In genomic region chr13:24936772-24937107, GRCm38 (mm10) we compare ENCODE assay signal across 8 mouse cellular contexts. TPM values are rescaled to one million over a fixed set of nuclear protein-coding genes. Genes with fewer than 3 reads are reported as not detected.
DNase-seq lines count a peak whose midpoint lies in the region; ATAC-seq lines count a peak whose summit lies in the region.

No protein-coding gene starts in this region.

- H3K27me3 ChIP-seq in erythroblast, embryonic 14.5 days (ENCODE audit: control insufficient read depth) = peaks cover 49% of the 10 kb centered on the region
- H3K27me3 ChIP-seq in neural tube, embryonic 11.5 days (ENCODE audit: control insufficient read depth, insufficient read depth, low read length) = no peaks in the 10 kb centered on the region
- H3K27me3 ChIP-seq in limb, embryonic 15.5 days = no peaks in the 10 kb centered on the region
- H3K27me3 ChIP-seq in stomach, embryonic 16.5 days (ENCODE audit: control insufficient read depth, insufficient read depth, low read length) = no peaks in the 10 kb centered on the region

- H3K9ac ChIP-seq in neural tube, embryonic 11.5 days (ENCODE audit: low read length) = no peak overlapping the region; the same call in 1 of the 2 replicates
- H3K9ac ChIP-seq in limb, embryonic 15.5 days = peak overlapping the region; percentile 90; the same call in 1 of the 2 replicates
- peak overlapping the region; percentile 95 for H3K9ac ChIP-seq in stomach, embryonic 16.5 days (ENCODE audit: low read length)

- peaks cover 7% of the 10 kb centered on the region for H3K4me1 ChIP-seq in erythroblast, embryonic 14.5 days (ENCODE audit: control insufficient read depth)
- H3K4me1 ChIP-seq in neural tube, embryonic 11.5 days (ENCODE audit: control insufficient read depth, insufficient read depth, low read length) = no peaks in the 10 kb centered on the region
- H3K4me1 ChIP-seq in limb, embryonic 15.5 days = peaks cover 13% of the 10 kb centered on the region; the same call in 1 of the 2 replicates
- peaks cover 15% of the 10 kb centered on the region for H3K4me1 ChIP-seq in stomach, embryonic 16.5 days (ENCODE audit: control insufficient read depth, insufficient read depth, low read length)

- no peak overlapping the region for H3K27ac ChIP-seq in neural tube, embryonic 11.5 days (ENCODE audit: low read depth, low read length)
- no peak overlapping the region; the same call in 1 of the 2 replicates for H3K27ac ChIP-seq in limb, embryonic 15.5 days
- H3K27ac ChIP-seq in stomach, embryonic 16.5 days (ENCODE audit: low read length) = peak overlapping the region; percentile 90

- H3K4me2 ChIP-seq in neural tube, embryonic 11.5 days (ENCODE audit: low read depth) = peak overlapping the region; percentile 66
- H3K4me2 ChIP-seq in limb, embryonic 15.5 days = peak overlapping the region; percentile 79
- peak overlapping the region; percentile 56 for H3K4me2 ChIP-seq in stomach, embryonic 16.5 days (ENCODE audit: low read depth, low read length)

- H3K9me3 ChIP-seq in erythroblast, embryonic 14.5 days (ENCODE audit: control insufficient read depth, low read length) = peaks cover 2% of the 10 kb centered on the region; the same call in 1 of the 2 replicates
- H3K9me3 ChIP-seq in neural tube, embryonic 11.5 days (ENCODE audit: control insufficient read depth, low read length) = no peaks in the 10 kb centered on the region
- no peaks in the 10 kb centered on the region for H3K9me3 ChIP-seq in limb, embryonic 15.5 days
- H3K9me3 ChIP-seq in stomach, embryonic 16.5 days (replicated peaks; ENCODE audit: control insufficient read depth, low read length) = peaks cover 5% of the 10 kb centered on the region; the same call in 1 of the 2 replicates

- DNase-seq in neural tube, embryonic 11.5 days (ENCODE audit: low spot score) = no peak
- no peak for DNase-seq in neural tube, embryonic 10.5 days (ENCODE audit: extremely low spot score, low spot score)
- DNase-seq in layer of hippocampus, adult 11-12 months (ENCODE audit: low spot score) = no peak
- DNase-seq in ovary, postnatal 36 days (ENCODE audit: low spot score) = no peak

- peak overlapping the region; percentile 60 for H3K4me3 ChIP-seq in erythroblast, embryonic 14.5 days (replicated peaks)
- H3K4me3 ChIP-seq in neural tube, embryonic 11.5 days (ENCODE audit: low read depth, low read length) = peak overlapping the region; percentile 71
- H3K4me3 ChIP-seq in limb, embryonic 15.5 days = peak overlapping the region; percentile 88
- H3K4me3 ChIP-seq in stomach, embryonic 16.5 days (replicated peaks; ENCODE audit: low read length) = peak overlapping the region; percentile 68

- ATAC-seq in erythroblast, adult 5-6 weeks (replicated peaks; ENCODE audit: low FRiP score, poor library complexity, severe bottlenecking) = no peak
- 0 out of 2 replicates have a peak, but pooled peaks have one; percentile 10 for ATAC-seq in neural tube, embryonic 11.5 days (ENCODE audit: insufficient read depth, low FRiP score, low TSS enrichment)
- ATAC-seq in limb, embryonic 15.5 days (ENCODE audit: insufficient number of reproducible peaks, low FRiP score, low TSS enrichment, low read depth) = 0 out of 2 replicates have a peak, but pooled peaks have one; percentile 15
- ATAC-seq in stomach, embryonic 16.5 days (ENCODE audit: insufficient read depth, low FRiP score) = peak; percentile 17; the same call in 1 of the 2 replicates

- WGBS in neural tube, embryonic 11.5 days = 55% methylated on average over 5 of the region's 5 CpGs
- WGBS in limb, embryonic 15.5 days = 41% methylated on average over 5 of the region's 5 CpGs
- WGBS in stomach, embryonic 16.5 days = 29% methylated on average over 5 of the region's 5 CpGs

- H3K36me3 ChIP-seq in erythroblast, embryonic 14.5 days (ENCODE audit: control insufficient read depth) = no peaks in the 10 kb centered on the region
- H3K36me3 ChIP-seq in neural tube, embryonic 11.5 days (ENCODE audit: control insufficient read depth, insufficient read depth, low read length) = no peaks in the 10 kb centered on the region
- no peaks in the 10 kb centered on the region for H3K36me3 ChIP-seq in limb, embryonic 15.5 days
- H3K36me3 ChIP-seq in stomach, embryonic 16.5 days (ENCODE audit: control insufficient read depth, insufficient read depth, low read length) = 0 out of 2 replicates have a peak, but pooled peaks cover 2% of the 10 kb centered on the region

RNA-seq across cellular contexts. Expression of gene Aldh5a1, which starts 0.7 kb away (rescaled TPM):
- polyA plus RNA-seq in erythroblast, embryonic 14.5 days (2012) = 0.01 TPM in 1 of 2 replicates, not detected in the other
- 0.21 and 0.38 TPM in 2 replicates for total RNA-seq in erythroblast, adult 5-6 weeks (2015; ENCODE audit: low replicate concordance)
- 0.56 TPM in 1 of 2 replicates, not detected in the other for total RNA-seq in erythroblast, adult 5-6 weeks (2017; ENCODE audit: low replicate concordance)
- polyA plus RNA-seq in neural tube, embryonic 11.5 days (2014; fragmentation: Nextera tagmentation; extraction: Ambion mirVana) = 7.1 and 7.9 TPM in 2 replicates
- 4.0 and 4.8 TPM in 2 replicates for polyA plus RNA-seq in limb, embryonic 15.5 days (2015; fragmentation: Nextera tagmentation; extraction: Ambion mirVana)
- polyA plus RNA-seq in stomach, embryonic 16.5 days (2015; fragmentation: Nextera tagmentation; extraction: Ambion mirVana) = 7.6 and 7.8 TPM in 2 replicates

RNA-seq across cellular contexts. Expression of gene Gpld1, which starts 6.2 kb away (rescaled TPM):
- polyA plus RNA-seq in erythroblast, embryonic 14.5 days (2012) = not detected in 2 replicates
- not detected in 2 replicates for total RNA-seq in erythroblast, adult 5-6 weeks (2015; ENCODE audit: low replicate concordance)
- not detected in 2 replicates for total RNA-seq in erythroblast, adult 5-6 weeks (2017; ENCODE audit: low replicate concordance)
- polyA plus RNA-seq in neural tube, embryonic 11.5 days (2014; fragmentation: Nextera tagmentation; extraction: Ambion mirVana) = 0.43 and 0.76 TPM in 2 replicates
- 4.6 and 5.6 TPM in 2 replicates for polyA plus RNA-seq in limb, embryonic 15.5 days (2015; fragmentation: Nextera tagmentation; extraction: Ambion mirVana)
- 4.0 and 5.0 TPM in 2 replicates for polyA plus RNA-seq in stomach, embryonic 16.5 days (2015; fragmentation: Nextera tagmentation; extraction: Ambion mirVana)
